Mouse (Mus musculus) hindbrain, embryonic 12.5 days (tissue): ENCODE measurements around the gene Fat3. TPM values are rescaled to one million over a fixed set of nuclear protein-coding genes. Genes with fewer than 3 reads are reported as not detected.

ENCODE experiments used
- ATAC-seq: fragments of 200-750 bp; cut with Nextera tagmentation; 2 replicates; pipeline ENCODE4 v1.8.0; 2017; ENCODE audit warnings: moderate TSS enrichment; ENCODE audit not compliant: low FRiP score
- H3K27ac ChIP-seq: fragments of 300-500 bp; sonication (generic); 2 replicates; pipeline ENCODE4 v1.5.1; 2016; ENCODE audit warnings: mild to moderate bottlenecking
- H3K27me3 ChIP-seq: fragments of 300-500 bp; sonication (generic); 2 replicates; pipeline ENCODE4 v1.6.1; 2016; ENCODE audit warnings: mild to moderate bottlenecking
- H3K36me3 ChIP-seq: fragments of 300-500 bp; sonication (generic); 2 replicates; pipeline ENCODE4 v1.6.1; 2016; ENCODE audit warnings: mild to moderate bottlenecking
- H3K4me1 ChIP-seq: fragments of 300-500 bp; sonication (generic); 2 replicates; pipeline ENCODE4 v1.6.1; 2016
- H3K4me2 ChIP-seq: fragments of 300-500 bp; sonication (generic); replicated peaks from 2 replicates; pipeline ENCODE4 v1.6.1; 2016; ENCODE audit warnings: mild to moderate bottlenecking
- H3K4me3 ChIP-seq: fragments of 300-500 bp; sonication (generic); 2 replicates; pipeline ENCODE4 v1.5.1; 2016; ENCODE audit warnings: mild to moderate bottlenecking
- H3K9ac ChIP-seq: fragments of 300-500 bp; sonication (generic); 2 replicates; pipeline ENCODE4 v1.6.1; 2016; ENCODE audit warnings: mild to moderate bottlenecking, moderate library complexity
- H3K9me3 ChIP-seq: fragments of 300-500 bp; sonication (generic); replicated peaks from 2 replicates; pipeline ENCODE4 v1.6.1; 2016; ENCODE audit warnings: mild to moderate bottlenecking
- WGBS: fragments of 180-500 bp; shearing (Covaris S2); methylation state at CpG from one replicate; pipeline ENCODE4 v1.1.7; 2016; 5-methylcytosine and 5-hydroxymethylcytosine counted together
- polyA plus RNA-seq: library from polyadenylated mRNA; unstranded; fragments of >200 nt; fragmentation: Nextera tagmentation; extraction: Ambion mirVana; gene quantifications from 2 replicates; pipeline ENCODE4 v1.2.1, GENCODE M21; 2016

Fat3 gene
- polyA plus RNA-seq, 1 experiment from 2014 or later, result 11.6 TPM

DNA sequence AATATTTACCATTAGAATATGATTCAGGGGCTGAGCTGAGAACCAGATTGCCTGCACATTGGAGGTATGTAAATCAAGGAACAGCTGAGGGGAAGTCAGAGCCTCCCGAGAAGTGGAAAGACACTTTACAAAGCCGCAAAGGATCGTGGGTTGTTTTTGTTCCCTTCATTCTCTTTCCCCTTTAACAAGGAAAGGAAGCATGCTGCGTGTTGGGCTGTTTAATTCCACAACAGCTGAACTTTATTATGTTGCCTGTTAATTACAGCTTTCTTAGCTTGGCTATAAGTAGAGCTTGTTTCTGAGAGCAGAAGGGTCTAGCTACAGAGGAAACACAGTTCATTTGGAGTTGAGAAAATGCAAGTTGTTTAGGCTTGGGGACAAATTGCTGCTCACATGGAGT lies 475.0 kb downstream of the Fat3 start:
- H3K36me3 ChIP-seq, result no peaks in the 10 kb centered on the region
- no peaks in the 10 kb centered on the region for H3K4me1 ChIP-seq
- no peak overlapping the region for H3K27ac ChIP-seq
- ATAC-seq, result no peak
- 73% methylated on average over 4 of the region's 4 CpGs for WGBS
- no peak overlapping the region for H3K4me2 ChIP-seq
- no peaks in the 10 kb centered on the region for H3K9me3 ChIP-seq
- H3K27me3 ChIP-seq, result no peaks in the 10 kb centered on the region
- H3K4me3 ChIP-seq, result no peak overlapping the region
- no peak overlapping the region for H3K9ac ChIP-seq

DNA sequence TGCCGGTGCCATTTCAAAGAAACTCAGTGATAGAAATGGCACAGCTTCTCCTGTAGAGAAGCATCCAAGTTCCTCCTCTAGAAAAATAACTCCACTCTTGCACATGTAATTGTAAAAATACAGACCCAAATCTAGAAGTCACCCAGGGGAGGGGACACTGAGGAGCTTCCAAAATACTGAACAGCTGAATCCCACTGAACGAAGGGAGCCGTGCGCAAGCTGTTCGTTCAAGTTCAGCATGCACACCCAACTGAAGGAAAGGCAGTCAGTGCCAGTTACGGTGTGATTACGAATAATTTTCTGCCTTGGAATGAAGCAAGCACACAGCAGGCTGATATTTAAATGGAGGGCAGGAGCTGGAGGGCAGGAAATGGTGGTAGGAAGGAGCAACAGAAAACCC lies 476.4 kb downstream of the Fat3 start:
- WGBS, result 88% methylated on average over 7 of the region's 7 CpGs
- no peak for ATAC-seq

DNA sequence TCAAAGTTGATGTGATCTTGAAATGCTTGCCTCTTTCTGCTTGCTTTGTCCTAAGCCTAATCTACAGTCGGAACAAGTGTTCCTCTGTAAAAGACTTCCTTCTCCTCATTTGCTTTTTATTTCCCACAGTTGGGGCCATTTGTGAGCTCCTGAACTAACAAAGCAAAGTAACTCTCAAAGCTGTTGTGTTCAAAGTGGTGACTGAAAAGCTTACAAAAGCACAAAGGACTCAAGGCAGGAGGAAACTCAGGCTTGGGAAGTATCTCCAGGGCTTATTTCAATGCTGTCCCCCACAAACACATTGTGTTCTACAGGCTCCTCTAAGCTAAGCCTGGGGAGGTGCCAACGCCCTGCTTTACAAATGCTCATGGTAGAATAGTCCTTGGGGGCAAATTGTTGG lies 487.0 kb downstream of the Fat3 start:
- ATAC-seq, result no peak
- H3K27ac ChIP-seq, result no peak overlapping the region
- no peaks in the 10 kb centered on the region for H3K27me3 ChIP-seq
- WGBS, result 16% methylated on average over 2 of the region's 2 CpGs
- H3K9me3 ChIP-seq, result no peaks in the 10 kb centered on the region
- H3K4me3 ChIP-seq, result no peak overlapping the region
- H3K36me3 ChIP-seq, result peaks cover 1% of the 10 kb centered on the region; the same call in 1 of the 2 replicates
- no peak overlapping the region for H3K4me2 ChIP-seq
- H3K9ac ChIP-seq, result no peak overlapping the region
- no peaks in the 10 kb centered on the region for H3K4me1 ChIP-seq

More for the DNA sequence above, 476.4 kb downstream of the Fat3 start:
- no peaks in the 10 kb centered on the region for H3K4me1 ChIP-seq
- no peaks in the 10 kb centered on the region for H3K9me3 ChIP-seq
- H3K36me3 ChIP-seq, result no peaks in the 10 kb centered on the region
- H3K27me3 ChIP-seq, result no peaks in the 10 kb centered on the region
- no peak overlapping the region for H3K4me3 ChIP-seq
- H3K27ac ChIP-seq, result no peak overlapping the region
- H3K9ac ChIP-seq, result no peak overlapping the region
- H3K4me2 ChIP-seq, result no peak overlapping the region

DNA sequence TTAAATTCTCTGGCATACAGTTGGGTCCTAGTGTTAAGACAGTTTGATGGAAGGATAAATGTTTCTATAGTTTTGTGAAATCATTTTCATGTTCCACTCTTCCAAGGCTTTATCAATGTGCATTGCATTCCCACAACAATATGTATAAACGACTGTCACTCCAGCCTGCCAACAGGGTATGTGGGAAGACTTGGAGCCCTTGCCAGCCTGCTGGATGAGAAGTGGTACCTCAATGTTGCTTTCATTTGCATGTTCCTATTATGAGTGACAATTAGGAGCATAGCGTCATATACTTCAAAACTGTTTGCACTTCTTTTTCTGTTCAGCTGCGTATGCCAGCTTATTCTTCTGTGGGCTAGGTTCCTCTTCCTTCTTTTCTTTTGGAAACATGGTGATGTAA lies 489.7 kb downstream of the Fat3 start:
- H3K4me2 ChIP-seq, result no peak overlapping the region
- no peaks in the 10 kb centered on the region for H3K4me1 ChIP-seq
- H3K27me3 ChIP-seq, result no peaks in the 10 kb centered on the region
- no peak for ATAC-seq
- no peaks in the 10 kb centered on the region for H3K9me3 ChIP-seq
- WGBS, result 88% methylated on average over 3 of the region's 3 CpGs
- H3K9ac ChIP-seq, result no peak overlapping the region
- no peak overlapping the region for H3K4me3 ChIP-seq
- H3K27ac ChIP-seq, result no peak overlapping the region
- H3K36me3 ChIP-seq, result peaks cover 5% of the 10 kb centered on the region; the same call in 1 of the 2 replicates

DNA sequence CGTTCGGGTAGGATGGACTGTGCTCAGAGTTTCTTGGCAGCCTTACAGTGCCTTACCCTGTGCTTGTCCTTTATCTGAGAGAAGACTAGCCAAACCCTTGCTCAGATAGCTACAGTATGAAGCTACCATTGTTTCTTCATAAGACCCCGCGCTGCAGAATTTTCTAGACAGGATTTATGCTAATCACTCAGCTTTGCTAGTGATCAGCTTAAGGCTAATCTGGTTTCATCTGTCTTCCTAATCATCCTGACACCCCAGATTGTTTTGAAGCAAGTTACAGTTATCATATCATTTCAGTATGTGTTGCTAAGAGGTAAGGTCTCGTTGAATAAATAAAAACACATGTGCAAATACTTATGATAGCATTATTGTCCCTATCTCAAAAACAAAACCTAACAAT lies 493.6 kb downstream of the Fat3 start:
- Histone ChIP-seq H3K27me3 (no peaks in the 10 kb centered on the region), H3K36me3 (peaks cover 8% of the 10 kb centered on the region; the same call in 1 of the 2 replicates), H3K27ac (no peak overlapping the region), H3K4me3 (no peak overlapping the region), H3K9ac (no peak overlapping the region), H3K4me1 (no peaks in the 10 kb centered on the region), H3K4me2 (no peak overlapping the region), H3K9me3 (no peaks in the 10 kb centered on the region)
- WGBS, result 93% methylated on average over 5 of the region's 5 CpGs
- no peak for ATAC-seq

DNA sequence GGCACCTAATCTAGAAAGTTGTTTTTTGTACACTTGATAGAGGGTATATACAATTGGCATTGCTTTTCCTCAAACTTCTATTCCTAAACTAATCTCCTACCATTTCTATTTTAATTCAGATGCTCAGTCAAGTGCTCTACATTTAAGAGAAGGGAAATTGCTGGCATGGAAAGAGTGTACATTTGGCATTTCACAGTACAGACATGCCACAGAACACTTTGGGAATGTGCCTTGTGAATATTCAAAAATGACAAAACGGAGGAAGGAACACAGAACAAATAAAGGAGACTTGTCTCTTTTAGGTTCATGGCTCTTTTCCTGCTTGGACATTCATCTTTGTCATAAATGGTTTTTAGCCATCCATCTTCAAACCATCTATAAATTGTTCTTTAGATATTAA lies 498.1 kb downstream of the Fat3 start:
- H3K4me2 ChIP-seq, result no peak overlapping the region
- H3K4me1 ChIP-seq, result no peaks in the 10 kb centered on the region
- H3K9ac ChIP-seq, result no peak overlapping the region
- no peak for ATAC-seq
- WGBS, result 95% methylated on average over 1 of the region's 1 CpGs
- H3K4me3 ChIP-seq, result no peak overlapping the region
- H3K9me3 ChIP-seq, result no peaks in the 10 kb centered on the region
- peaks cover 23% of the 10 kb centered on the region for H3K36me3 ChIP-seq
- H3K27ac ChIP-seq, result no peak overlapping the region
- no peaks in the 10 kb centered on the region for H3K27me3 ChIP-seq

DNA sequence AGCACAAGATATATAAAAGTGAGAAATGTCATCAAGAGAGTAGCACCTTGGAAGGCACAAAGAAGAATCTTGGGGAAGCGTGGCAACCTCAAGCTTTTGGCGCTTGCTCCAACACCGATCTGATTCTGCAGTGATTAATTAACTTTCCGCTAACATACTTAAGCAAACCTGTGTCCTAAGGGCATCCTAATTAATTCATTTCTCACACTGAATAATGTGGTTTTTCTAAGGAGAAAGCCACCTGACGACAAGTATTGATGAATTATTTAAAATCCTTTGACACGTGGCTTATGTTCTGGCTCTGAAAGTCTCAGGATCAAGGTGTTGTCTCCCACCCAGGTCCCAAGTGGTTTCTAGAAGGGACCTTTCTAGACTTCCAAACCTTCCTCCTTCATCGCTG lies 506.3 kb downstream of the Fat3 start:
- H3K9ac ChIP-seq, result no peak overlapping the region
- ATAC-seq, result peak; percentile 43; the same call in 1 of the 2 replicates
- H3K9me3 ChIP-seq, result no peaks in the 10 kb centered on the region
- H3K4me1 ChIP-seq, result no peaks in the 10 kb centered on the region
- no peak overlapping the region for H3K4me3 ChIP-seq
- no peaks in the 10 kb centered on the region for H3K27me3 ChIP-seq
- H3K27ac ChIP-seq, result no peak overlapping the region
- H3K4me2 ChIP-seq, result no peak overlapping the region
- H3K36me3 ChIP-seq, result peaks cover 36% of the 10 kb centered on the region
- 62% methylated on average over 7 of the region's 7 CpGs for WGBS

DNA sequence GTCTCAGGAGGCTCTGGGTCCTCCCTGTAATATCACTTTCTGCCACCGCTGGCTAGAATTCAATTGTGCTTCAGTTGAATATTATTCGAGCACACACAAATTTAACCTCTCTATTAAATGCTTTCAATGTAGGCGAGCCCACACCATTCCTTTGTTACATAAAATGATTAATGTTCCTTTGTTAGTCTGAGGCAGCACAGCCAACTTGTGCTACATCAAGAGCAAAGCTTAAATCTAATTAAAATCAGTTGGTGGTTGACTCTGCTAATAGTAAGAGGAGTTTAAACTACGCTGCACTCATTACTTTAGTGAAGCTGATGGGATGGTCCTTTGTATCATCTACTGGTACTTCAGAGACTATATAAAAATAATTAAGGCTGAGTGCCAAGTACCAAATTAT lies 506.9 kb downstream of the Fat3 start:
- Histone ChIP-seq H3K36me3 (peaks cover 33% of the 10 kb centered on the region), H3K4me3 (no peak overlapping the region), H3K4me2 (no peak overlapping the region), H3K4me1 (no peaks in the 10 kb centered on the region), H3K27ac (no peak overlapping the region), H3K27me3 (no peaks in the 10 kb centered on the region), H3K9me3 (no peaks in the 10 kb centered on the region), H3K9ac (no peak overlapping the region)
- WGBS, result 70% methylated on average over 4 of the region's 4 CpGs
- ATAC-seq, result no peak

DNA sequence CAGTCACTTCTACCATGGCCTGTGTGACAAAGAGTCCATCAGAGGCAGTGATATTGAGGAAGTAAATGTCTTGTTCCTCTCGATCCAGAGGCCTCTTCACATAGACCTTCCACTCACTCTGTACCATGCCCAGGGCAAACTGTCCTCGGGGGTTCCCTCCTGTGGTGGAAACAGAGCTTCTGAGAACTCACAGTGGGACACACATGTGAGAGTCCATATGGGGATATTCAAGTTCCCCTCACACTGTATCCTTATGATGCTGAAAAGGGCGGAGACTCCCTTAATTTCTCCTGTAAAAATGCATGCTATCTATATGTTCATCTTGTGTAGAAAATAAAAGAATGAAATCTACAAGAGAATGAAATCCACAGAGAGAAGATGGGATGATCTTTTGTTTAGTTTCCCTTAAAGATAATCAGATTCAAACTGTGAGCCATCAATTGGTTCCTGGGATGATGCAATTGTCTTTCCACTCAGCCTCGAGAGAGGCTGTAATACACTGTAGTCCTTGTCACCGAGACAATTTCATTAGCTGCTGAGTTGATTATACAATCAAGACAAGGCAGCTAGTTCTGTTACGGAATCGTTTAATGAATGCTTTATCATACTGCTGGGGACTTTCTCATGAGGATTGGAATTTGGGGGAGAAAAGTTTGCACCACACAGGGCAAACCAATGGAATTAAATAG lies 508.8 kb downstream of the Fat3 start:
- Histone ChIP-seq H3K27me3 (no peaks in the 10 kb centered on the region), H3K4me3 (no peak overlapping the region), H3K4me1 (no peaks in the 10 kb centered on the region), H3K27ac (no peak overlapping the region), H3K4me2 (no peak overlapping the region), H3K36me3 (peaks cover 17% of the 10 kb centered on the region), H3K9ac (no peak overlapping the region), H3K9me3 (no peaks in the 10 kb centered on the region)
- 62% methylated on average over 7 of the region's 7 CpGs for WGBS
- peak; percentile 72; the same call in 1 of the 2 replicates for ATAC-seq

DNA sequence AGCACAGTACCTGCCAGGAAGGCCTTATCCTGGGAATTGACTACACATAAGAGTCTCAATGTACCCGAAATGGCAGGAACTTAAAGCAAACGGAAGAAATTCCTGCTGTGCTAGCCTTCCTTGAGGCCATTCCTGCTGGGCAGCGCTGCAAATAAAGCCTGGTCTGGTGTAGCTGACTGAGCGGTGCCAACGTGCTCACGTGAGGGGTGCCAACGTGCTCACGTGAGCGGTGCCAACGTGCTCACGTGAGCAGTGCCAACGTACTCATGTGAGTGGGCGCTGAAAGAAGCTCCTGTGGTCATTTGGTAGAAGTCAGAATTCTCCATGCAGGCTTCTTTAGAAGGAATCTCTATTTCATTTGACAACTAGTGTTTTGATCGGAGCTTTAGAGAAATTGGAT lies 522.8 kb downstream of the Fat3 start:
- Histone ChIP-seq H3K4me2 (no peak overlapping the region), H3K36me3 (0 out of 2 replicates have a peak, but pooled peaks cover 3% of the 10 kb centered on the region), H3K9ac (no peak overlapping the region), H3K27ac (no peak overlapping the region), H3K27me3 (no peaks in the 10 kb centered on the region), H3K9me3 (no peaks in the 10 kb centered on the region), H3K4me1 (peaks cover 11% of the 10 kb centered on the region), H3K4me3 (no peak overlapping the region)
- no peak for ATAC-seq
- WGBS, result 84% methylated on average over 14 of the region's 14 CpGs

DNA sequence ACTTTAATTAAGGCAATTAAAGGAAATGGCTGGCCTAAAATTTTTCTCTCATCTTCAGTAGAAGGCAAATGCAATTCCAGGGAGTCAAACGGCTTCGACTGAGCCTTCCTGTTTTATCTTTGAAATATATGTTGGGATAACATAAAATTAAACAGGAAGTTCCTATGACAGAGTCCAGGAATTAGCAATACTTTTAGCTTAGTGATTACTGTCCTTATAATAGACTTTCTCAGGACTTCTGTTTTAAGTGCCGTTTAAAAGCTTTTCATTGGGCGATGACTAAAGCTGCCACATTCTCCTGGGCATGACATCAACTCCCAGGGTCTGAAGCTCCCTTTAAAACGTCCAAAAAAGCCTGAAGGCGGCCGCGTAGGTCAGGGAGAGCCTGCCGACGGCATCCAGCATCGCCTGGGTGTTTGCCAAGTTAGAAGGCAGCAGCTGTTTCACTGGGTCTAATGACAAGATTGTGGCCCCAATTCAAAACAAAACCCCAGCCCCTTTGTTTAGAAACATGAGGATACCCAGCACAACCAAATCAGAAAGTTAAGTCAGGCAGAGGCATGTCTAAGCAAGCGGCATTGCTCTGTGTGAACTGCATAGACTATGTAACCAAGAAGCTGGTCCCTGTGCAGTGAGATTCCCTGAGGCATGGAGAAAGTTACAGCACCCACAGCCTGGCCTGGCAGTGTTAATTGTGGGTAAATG lies 524.0 kb downstream of the Fat3 start:
- peaks cover 11% of the 10 kb centered on the region for H3K4me1 ChIP-seq
- H3K9ac ChIP-seq, result no peak overlapping the region
- H3K36me3 ChIP-seq, result 0 out of 2 replicates have a peak, but pooled peaks cover 3% of the 10 kb centered on the region
- H3K27ac ChIP-seq, result peak overlapping the region; percentile 57; the same call in 1 of the 2 replicates
- ATAC-seq, result peak; percentile 69
- no peaks in the 10 kb centered on the region for H3K9me3 ChIP-seq
- 46% methylated on average over 12 of the region's 12 CpGs for WGBS
- H3K27me3 ChIP-seq, result no peaks in the 10 kb centered on the region
- no peak overlapping the region for H3K4me3 ChIP-seq
- no peak overlapping the region for H3K4me2 ChIP-seq

DNA sequence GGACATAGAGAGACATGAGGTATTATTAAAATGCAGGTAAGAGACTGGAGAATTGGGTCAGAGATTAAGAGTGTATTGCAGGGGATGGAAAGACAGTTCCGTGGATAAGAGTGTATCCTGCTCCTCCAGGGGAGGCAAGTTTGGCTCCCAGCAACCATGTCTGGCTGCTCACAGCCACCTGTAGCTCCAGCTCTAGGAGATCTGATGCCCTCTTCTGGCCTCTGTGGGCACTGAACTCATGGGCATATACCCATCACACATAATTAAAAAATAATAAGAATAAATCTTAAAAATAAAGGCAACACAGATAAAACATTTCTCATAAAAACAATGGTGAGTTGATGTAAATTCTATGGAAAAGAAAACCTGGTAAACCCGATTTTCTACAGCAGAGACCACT lies 525.1 kb downstream of the Fat3 start:
- Histone ChIP-seq H3K4me2 (no peak overlapping the region), H3K9me3 (no peaks in the 10 kb centered on the region), H3K4me1 (peaks cover 11% of the 10 kb centered on the region), H3K27ac (no peak overlapping the region), H3K27me3 (no peaks in the 10 kb centered on the region), H3K4me3 (no peak overlapping the region), H3K9ac (no peak overlapping the region), H3K36me3 (0 out of 2 replicates have a peak, but pooled peaks cover 3% of the 10 kb centered on the region)
- ATAC-seq, result no peak
- WGBS, result 80% methylated on average over 2 of the region's 2 CpGs

DNA sequence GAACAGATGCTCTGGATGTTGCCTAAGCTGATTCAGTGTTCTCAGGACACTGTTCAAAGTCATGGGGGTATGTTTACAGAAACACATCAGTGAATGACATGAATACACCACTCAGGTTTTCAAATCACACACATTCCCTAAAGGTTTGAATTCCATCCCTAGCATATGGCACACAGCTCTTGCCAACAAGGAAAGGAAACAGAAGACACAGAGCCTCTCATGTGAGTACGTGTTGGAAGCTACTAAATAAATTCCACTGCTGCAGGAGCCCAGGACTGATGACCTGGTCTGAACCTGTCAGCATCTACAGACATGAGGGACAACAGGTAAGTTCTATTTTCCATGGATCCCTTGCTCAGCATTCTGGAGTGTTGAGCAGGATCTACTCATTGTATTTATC lies 528.9 kb downstream of the Fat3 start:
- Histone ChIP-seq H3K27me3 (no peaks in the 10 kb centered on the region), H3K4me3 (no peak overlapping the region), H3K4me1 (peaks cover 2% of the 10 kb centered on the region), H3K9ac (no peak overlapping the region), H3K27ac (no peak overlapping the region), H3K9me3 (no peaks in the 10 kb centered on the region), H3K4me2 (no peak overlapping the region), H3K36me3 (peaks cover 19% of the 10 kb centered on the region)
- 77% methylated on average over 1 of the region's 1 CpGs for WGBS
- no peak for ATAC-seq
